Mouse (Mus musculus) megakaryocyte progenitor cell, adult 5-6 weeks (primary cell): Measurements from ENCODE around the gene Insl5. TPM values are rescaled to one million over a fixed set of nuclear protein-coding genes. Genes with fewer than 3 reads are reported as not detected.

Experiments
- ATAC-seq: replicated peaks from 2 replicates; pipeline ENCODE4 v1.8.0; 2016; ENCODE audit warnings: mild to moderate bottlenecking, moderate TSS enrichment, inconsistent platforms; ENCODE audit not compliant: poor library complexity
- total RNA-seq, 2 experiments: library from RNA; stranded (forward) in 1 of 2; stranded (reverse) in 1 of 2; fragments of 157-497, 149-512 nt in 1 of 2; fragments of 200-1000 nt in 1 of 2; gene quantifications; 2 replicates each; pipeline versions ENCODE4 v1.2.3 to v1.2.4; 2015 to 2017

The Insl5 gene
- not detected in 2 replicates for total RNA-seq (2015)
- not detected in 2 replicates for total RNA-seq (2017)

- no peak for ATAC-seq
Observed at GRCm38 (mm10) chr4:103026621-103027020, at the start of gene Insl5. Insl5 (minus strand) TSS chr4:103026842.

GRCm38 (mm10) chr4:103070631-103071030, 44.0 kb upstream of the Insl5 start:
- ATAC-seq: no peak

GRCm38 (mm10) chr4:103067906-103068655, 41.4 kb upstream of the Insl5 start:
- no peak for ATAC-seq

- peak; percentile 20; the same call in 1 of the 2 replicates for ATAC-seq
Observed at GRCm38 (mm10) chr4:103064976-103065375, 38.3 kb upstream of the Insl5 start.

GRCm38 (mm10) chr4:103064421-103064820, 37.8 kb upstream of the Insl5 start:
- no peak for ATAC-seq

- ATAC-seq: no peak
Observed at GRCm38 (mm10) chr4:103056909-103057308, 30.3 kb upstream of the Insl5 start.

GRCm38 (mm10) chr4:103048046-103048445, 21.4 kb upstream of the Insl5 start:
- ATAC-seq: no peak

- ATAC-seq: peak; percentile 57
Observed at GRCm38 (mm10) chr4:103042997-103043396, 16.4 kb upstream of the Insl5 start.

GRCm38 (mm10) chr4:103039838-103040191, 13.2 kb upstream of the Insl5 start:
- peak; percentile 84 for ATAC-seq

- ATAC-seq: peak; percentile 56
Observed at GRCm38 (mm10) chr4:103039103-103039837, 12.6 kb upstream of the Insl5 start.

- ATAC-seq: no peak
Observed at GRCm38 (mm10) chr4:103028177-103029088, 1.8 kb upstream of the Insl5 start.

- ATAC-seq: no peak
Observed at GRCm38 (mm10) chr4:103027745-103028144, 1.1 kb upstream of the Insl5 start.

- ATAC-seq: no peak
Observed at GRCm38 (mm10) chr4:103013490-103013889, 13.2 kb downstream of the Insl5 start.

GRCm38 (mm10) chr4:103011823-103012222, 14.8 kb downstream of the Insl5 start:
- no peak for ATAC-seq

GRCm38 (mm10) chr4:103010734-103011133, 15.9 kb downstream of the Insl5 start:
- ATAC-seq: no peak

- peak; percentile 88 for ATAC-seq
Observed at GRCm38 (mm10) chr4:103006943-103007418, 19.7 kb downstream of the Insl5 start.

GRCm38 (mm10) chr4:103006266-103006665, 20.4 kb downstream of the Insl5 start:
- no peak for ATAC-seq

- no peak for ATAC-seq
Observed at GRCm38 (mm10) chr4:103005190-103005945, 21.3 kb downstream of the Insl5 start.

- no peak for ATAC-seq
Observed at GRCm38 (mm10) chr4:103004681-103005080, 22.0 kb downstream of the Insl5 start.

GRCm38 (mm10) chr4:102991685-102992084, 35.0 kb downstream of the Insl5 start:
- no peak for ATAC-seq
